Mouse (Mus musculus): ENCODE results near the gene Prss57.

GRCm38 (mm10) chr10:79755854-79756253, 34.9 kb downstream of the Prss57 start:
- TF ChIP-seq CTCF (IDR thresholded peaks at IDR 0.05; ENCODE audit: extremely low read depth, insufficient read depth, low read length): no peak
- TF ChIP-seq POLR2A (IDR thresholded peaks at IDR 0.05; ENCODE audit: extremely low read depth, insufficient read depth, low read length): no peak
